Mouse (Mus musculus): ENCODE measurements around the gene 4930544D05Rik.

The 4930544D05Rik gene

DNA sequence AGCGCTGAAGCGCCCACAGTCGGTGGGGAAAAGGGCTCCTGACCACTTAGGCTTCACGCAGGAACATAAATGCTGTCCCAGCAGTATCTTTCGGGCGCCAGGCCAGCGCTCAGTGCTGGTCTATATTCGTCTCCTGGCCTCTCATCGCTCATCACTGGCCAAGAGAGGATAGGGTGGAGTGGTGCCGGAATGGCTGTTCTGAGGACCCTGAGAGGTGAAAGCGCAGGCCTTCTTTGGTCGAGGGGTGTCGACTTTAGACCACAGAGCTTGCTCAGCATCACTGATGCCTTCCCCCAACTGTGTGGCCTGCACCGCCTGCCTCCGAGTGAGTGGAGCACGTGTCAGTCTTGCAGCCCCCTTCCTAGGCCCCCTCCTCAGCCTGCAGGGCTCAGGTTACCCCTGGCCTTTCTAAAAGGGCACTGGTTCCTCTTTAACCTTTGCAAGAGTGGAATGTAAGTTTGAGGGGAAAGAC, 40.8 kb downstream of the 4930544D05Rik start:
- DNase-seq (ENCODE audit: low spot score): peak; percentile 64

DNA sequence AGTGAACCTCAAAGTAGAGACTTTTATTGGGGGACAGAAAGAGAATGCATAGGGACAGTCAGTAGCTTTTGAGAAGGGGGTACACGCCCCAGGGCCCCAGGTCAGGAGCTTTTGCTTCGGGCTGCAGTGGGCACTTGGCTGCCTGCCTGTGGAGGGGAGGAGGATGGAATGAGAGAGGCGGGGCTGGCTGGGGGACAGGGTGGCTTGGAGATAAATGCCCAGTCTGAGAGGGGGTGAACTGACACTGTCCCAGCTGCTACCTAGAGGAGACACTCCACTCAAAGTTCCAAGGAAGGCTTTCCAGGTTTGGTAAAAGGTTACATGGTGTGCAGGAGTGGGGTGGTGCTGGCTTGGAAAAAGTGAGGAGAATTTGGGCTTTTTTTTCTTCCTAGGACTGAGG, 41.3 kb downstream of the 4930544D05Rik start, which contains the start of gene Eno3:
TSS of gene Eno3 (plus strand) at position 239 of the 400 bp plus-strand sequence.
- peak; percentile 29 for DNase-seq (ENCODE audit: low spot score)

GRCm38 (mm10) chr11:70657573-70657972, 41.9 kb downstream of the 4930544D05Rik start:
- DNase-seq (ENCODE audit: low spot score): no peak

DNA sequence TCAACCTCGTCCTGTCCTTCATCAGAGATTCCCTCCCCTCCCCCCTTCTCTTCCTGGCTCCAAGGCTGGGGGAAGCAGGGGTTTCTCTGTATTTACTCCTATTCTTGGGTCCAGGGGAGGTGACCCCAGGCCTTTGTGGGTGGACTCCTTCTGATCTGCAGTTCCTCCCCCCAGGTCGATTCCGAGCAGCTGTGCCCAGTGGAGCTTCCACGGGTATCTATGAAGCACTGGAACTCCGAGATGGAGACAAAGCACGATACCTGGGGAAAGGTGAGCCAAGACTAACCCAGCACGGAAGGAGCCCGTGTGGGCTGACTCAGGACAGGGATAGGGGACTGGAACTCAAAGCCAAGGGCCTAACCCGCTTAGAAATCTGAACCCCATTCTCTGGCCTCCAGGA, 42.3 kb downstream of the 4930544D05Rik start:
- no peak for DNase-seq (ENCODE audit: low spot score)

- no peak for DNase-seq (ENCODE audit: low spot score)
These were observed 42.9 kb downstream of the 4930544D05Rik start for GRCm38 (mm10) chr11:70658521-70658920.

DNA sequence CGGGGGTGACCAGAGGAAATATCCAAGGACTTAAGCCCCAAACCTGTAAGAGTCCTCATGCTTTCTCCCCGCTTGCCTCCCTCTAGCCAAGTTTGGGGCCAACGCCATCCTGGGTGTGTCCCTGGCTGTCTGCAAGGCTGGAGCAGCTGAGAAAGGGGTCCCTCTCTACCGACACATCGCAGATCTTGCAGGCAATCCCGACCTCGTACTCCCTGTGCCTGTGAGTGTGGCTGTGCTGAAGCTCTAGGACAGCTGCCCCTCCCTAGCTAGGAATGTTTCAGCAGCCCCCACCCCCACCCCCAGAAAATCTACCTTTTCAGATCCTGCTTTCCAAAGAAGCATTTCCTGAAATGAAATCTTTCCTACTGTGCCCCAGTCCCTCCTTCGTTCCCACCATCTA, 43.3 kb downstream of the 4930544D05Rik start:
- DNase-seq (ENCODE audit: low spot score): no peak

GRCm38 (mm10) chr11:70660571-70660970, 44.9 kb downstream of the 4930544D05Rik start:
- no peak for DNase-seq (ENCODE audit: low spot score)

GRCm38 (mm10) chr11:70663101-70663500, 47.5 kb downstream of the 4930544D05Rik start:
- no peak for DNase-seq (ENCODE audit: low spot score)

DNA sequence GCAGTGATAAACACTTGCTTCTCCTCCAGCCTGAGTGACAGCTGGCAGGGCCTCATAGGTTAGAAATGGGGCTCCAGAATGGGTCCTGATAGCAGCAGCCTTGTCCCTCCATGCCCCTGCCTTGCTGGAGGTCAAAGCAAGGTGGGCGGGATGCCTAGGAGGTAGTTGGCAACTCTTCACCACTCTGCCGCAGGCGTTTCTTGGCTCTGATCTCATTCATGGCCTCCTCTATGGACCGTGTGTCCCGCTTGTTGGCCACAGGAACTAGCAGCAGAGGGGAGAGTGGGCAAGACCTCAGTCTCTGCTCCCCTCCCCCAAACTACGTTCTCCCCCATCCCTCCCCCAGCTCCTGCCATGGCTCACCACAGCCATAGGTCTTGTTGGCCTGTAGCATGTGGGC, 48.3 kb downstream of the 4930544D05Rik start:
- DNase-seq (ENCODE audit: low spot score): no peak

DNA sequence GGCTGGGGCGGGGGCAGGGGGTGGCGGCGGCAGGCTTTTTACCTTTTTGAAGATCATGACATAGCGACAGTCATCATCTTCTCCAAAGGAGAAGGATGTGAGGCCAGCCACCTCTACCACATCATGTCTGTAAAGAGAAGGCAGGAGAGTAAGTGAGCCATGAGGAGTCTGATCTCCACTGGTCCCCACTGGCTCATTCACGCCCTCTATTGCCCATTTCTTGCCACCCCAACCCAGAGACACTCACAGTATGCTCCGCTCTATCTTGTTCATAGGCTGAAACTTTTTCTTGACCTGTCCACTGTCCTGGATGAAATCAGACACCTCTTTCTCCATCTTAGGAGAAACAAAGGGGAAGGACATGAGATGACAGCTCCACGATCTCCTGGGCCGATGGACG, 49.1 kb downstream of the 4930544D05Rik start:
- no peak for DNase-seq (ENCODE audit: low spot score)
